8 mouse cellular contexts compared by ENCODE assay signal in the genomic region with DNA sequence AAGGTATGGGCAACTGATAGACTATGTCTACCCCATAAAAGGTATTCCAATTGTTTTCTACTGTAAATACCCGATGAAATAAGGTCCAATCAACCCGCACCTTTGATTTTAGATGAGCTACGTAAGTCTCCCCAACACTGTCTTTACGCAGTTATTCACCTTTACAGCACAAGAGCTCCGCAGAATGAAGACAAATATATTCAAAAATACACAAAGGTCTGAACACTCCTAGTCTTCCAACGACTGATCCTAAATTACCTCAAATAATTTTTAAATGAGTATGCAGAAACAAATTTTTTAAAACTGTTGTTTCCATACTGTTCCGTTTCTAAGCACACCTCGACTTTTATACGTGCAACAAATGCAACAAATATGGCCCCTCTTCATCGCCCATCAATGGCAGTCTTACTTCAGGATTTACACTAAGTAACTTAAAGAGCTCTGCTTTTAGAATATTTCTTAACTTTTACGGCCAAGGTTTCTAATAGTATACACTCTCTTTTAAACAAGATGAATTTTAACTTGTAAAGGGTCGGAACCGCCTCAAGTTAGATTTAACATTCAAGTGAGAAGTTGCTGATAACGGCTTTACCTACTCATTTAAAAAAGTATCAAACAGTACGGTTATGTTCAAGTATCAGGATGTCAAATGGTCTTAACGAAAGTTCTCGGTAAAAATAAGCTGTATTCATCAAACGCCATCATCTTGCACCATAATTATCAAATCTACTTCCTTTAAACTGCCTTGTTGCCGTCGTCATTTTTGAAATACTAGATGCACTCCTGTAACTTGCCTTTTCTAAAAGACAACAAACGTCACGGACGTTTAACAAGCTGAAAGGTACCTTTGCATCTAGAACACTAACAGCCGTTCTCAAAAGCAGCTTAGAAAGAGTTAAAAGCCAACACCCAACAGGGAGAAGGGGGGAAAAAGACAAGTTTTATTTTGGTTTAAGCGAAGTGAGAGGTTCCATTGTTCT. TPM values are rescaled to one million over a fixed set of nuclear protein-coding genes. Genes with fewer than 3 reads are reported as not detected.
A peak's percentile ranks its signal among the peaks of the same experiment; 100 is the strongest.
DNase-seq lines count a peak whose midpoint lies in the region; ATAC-seq and TF ChIP-seq lines count a peak whose summit lies in the region.

No protein-coding gene starts in this region.

- no peaks in the 10 kb centered on the region for H3K9me3 ChIP-seq in kidney, embryonic 16.5 days (ENCODE audit: low read length)
- H3K9me3 ChIP-seq in MEL (replicated peaks; ENCODE audit: insufficient read depth, low read length): no peaks in the 10 kb centered on the region
- no peaks in the 10 kb centered on the region for H3K9me3 ChIP-seq in forebrain, embryonic 12.5 days
- no peaks in the 10 kb centered on the region for H3K9me3 ChIP-seq in liver, embryonic 13.5 days (replicated peaks)

- TF ChIP-seq POLR2A in MEL (IDR thresholded peaks at IDR 0.05; ENCODE audit: control insufficient read depth in 1 of 2, insufficient read depth in 1 of 2, low read depth in 1 of 2, low read length in 2 of 2, poor library complexity in 1 of 2): no peak; a peak in 1 of 4 replicates

- WGBS in kidney, embryonic 16.5 days: under 1% methylated on average over 25 of the region's 25 CpGs
- WGBS in forebrain, embryonic 12.5 days: under 1% methylated on average over 25 of the region's 25 CpGs
- WGBS in liver, embryonic 13.5 days (ENCODE audit: insufficient replicate concordance): under 1% methylated on average over 25 of the region's 25 CpGs

- H3K4me2 ChIP-seq in kidney, embryonic 16.5 days (replicated peaks; ENCODE audit: low read depth, low read length): peak overlapping the region; percentile 42
- peak overlapping the region; percentile 56 for H3K4me2 ChIP-seq in forebrain, embryonic 12.5 days
- peak overlapping the region; percentile 53 for H3K4me2 ChIP-seq in liver, embryonic 13.5 days

- H3K36me3 ChIP-seq in kidney, embryonic 16.5 days (ENCODE audit: insufficient read depth, low read length): 0 out of 2 replicates have a peak, but pooled peaks cover 6% of the 10 kb centered on the region
- H3K36me3 ChIP-seq in MEL (ENCODE audit: control insufficient read depth in 1 of 2, insufficient read depth in 2 of 2, low read length in 2 of 2): peaks cover 38 to 39% of the 10 kb centered on the region in 2 experiments
- 0 out of 2 replicates have a peak, but pooled peaks cover 5% of the 10 kb centered on the region for H3K36me3 ChIP-seq in forebrain, embryonic 12.5 days (replicated peaks)
- peaks cover 8% of the 10 kb centered on the region; the same call in 1 of the 2 replicates for H3K36me3 ChIP-seq in liver, embryonic 13.5 days

- no peak for DNase-seq in kidney, postnatal 14 days
- peak; percentile 84 for DNase-seq in MEL (ENCODE audit: low read depth, low spot score)
- peak; percentile 26 for DNase-seq in liver, embryonic 13.5 days
- no peak for DNase-seq in ovary, postnatal 36 days (ENCODE audit: low spot score)
- DNase-seq in cerebellum, adult 11 months: no peak
- DNase-seq in frontal cortex, postnatal 36 days (ENCODE audit: low spot score in 2 of 2): no peak

- peak overlapping the region; percentile 100 for H3K9ac ChIP-seq in kidney, embryonic 16.5 days (replicated peaks; ENCODE audit: low read length)
- H3K9ac ChIP-seq in MEL (ENCODE audit: control insufficient read depth, low read depth, low read length, poor library complexity, severe bottlenecking): peak overlapping the region; percentile 99
- H3K9ac ChIP-seq in forebrain, embryonic 12.5 days: peak overlapping the region; percentile 100
- H3K9ac ChIP-seq in liver, embryonic 13.5 days: peak overlapping the region; percentile 100

- peak overlapping the region; percentile 100 for H3K4me3 ChIP-seq in kidney, embryonic 16.5 days (ENCODE audit: low read length)
- peak overlapping the region; percentile 92 to 100 for H3K4me3 ChIP-seq in MEL (ENCODE audit: control insufficient read depth in 1 of 2, insufficient read depth in 1 of 2, low read depth in 2 of 2, low read length in 2 of 2)
- H3K4me3 ChIP-seq in forebrain, embryonic 12.5 days (replicated peaks): peak overlapping the region; percentile 95
- peak overlapping the region; percentile 100 for H3K4me3 ChIP-seq in liver, embryonic 13.5 days (replicated peaks)

- TF ChIP-seq RAD21 in MEL (IDR thresholded peaks at IDR 0.05; ENCODE audit: low read depth, low read length): no peak

- peaks cover 34% of the 10 kb centered on the region for H3K79me2 ChIP-seq in MEL (ENCODE audit: control insufficient read depth, insufficient read depth, low read length, poor library complexity)

- H3K4me1 ChIP-seq in kidney, embryonic 16.5 days (ENCODE audit: insufficient read depth, low read length): peaks cover 20% of the 10 kb centered on the region
- H3K4me1 ChIP-seq in MEL (ENCODE audit: control insufficient read depth in 1 of 2, insufficient read depth in 2 of 2, low read length in 2 of 2): peaks cover 22 to 31% of the 10 kb centered on the region in 2 experiments
- peaks cover 24% of the 10 kb centered on the region for H3K4me1 ChIP-seq in forebrain, embryonic 12.5 days
- peaks cover 36% of the 10 kb centered on the region for H3K4me1 ChIP-seq in liver, embryonic 13.5 days (replicated peaks)

- peak in 1 of 2 experiments; percentile 22; a peak in 3 of 4 replicates for TF ChIP-seq EP300 in MEL (IDR thresholded peaks at IDR 0.05; ENCODE audit: low read depth in 1 of 2, low read length in 2 of 2)

- H3K27me3 ChIP-seq in kidney, embryonic 16.5 days (ENCODE audit: insufficient read depth, low read length): no peaks in the 10 kb centered on the region
- no peaks in the 10 kb centered on the region for H3K27me3 ChIP-seq in MEL (ENCODE audit: control insufficient read depth in 1 of 2, insufficient read depth in 2 of 2, low read length in 2 of 2)
- no peaks in the 10 kb centered on the region for H3K27me3 ChIP-seq in forebrain, embryonic 12.5 days
- no peaks in the 10 kb centered on the region for H3K27me3 ChIP-seq in liver, embryonic 13.5 days

- ATAC-seq in kidney, embryonic 16.5 days (ENCODE audit: low FRiP score, low TSS enrichment): no peak
- ATAC-seq in forebrain, embryonic 12.5 days (ENCODE audit: low FRiP score): no peak
- no peak for ATAC-seq in liver, embryonic 13.5 days (ENCODE audit: low read depth)

- H3K27ac ChIP-seq in kidney, embryonic 16.5 days (ENCODE audit: low read length): peak overlapping the region; percentile 100
- H3K27ac ChIP-seq in MEL (ENCODE audit: control insufficient read depth, low read depth, low read length): peak overlapping the region; percentile 89
- H3K27ac ChIP-seq in forebrain, embryonic 12.5 days: peak overlapping the region; percentile 100
- H3K27ac ChIP-seq in liver, embryonic 13.5 days: peak overlapping the region; percentile 99

- no peak for TF ChIP-seq CTCF in MEL (IDR thresholded peaks at IDR 0.05 in 2 of 3, conservative IDR thresholded peaks at IDR 0.05 in 1 of 3; ENCODE audit: control insufficient read depth in 1 of 3, insufficient read depth in 1 of 3, low read depth in 2 of 3, low read length in 3 of 3, poor library complexity in 1 of 3, severe bottlenecking in 1 of 3)

TF ChIP-seq in MEL, 35 proteins besides CTCF, POLR2A, EP300 and RAD21 (continues in another document):
- peak; percentile 54 for TF ChIP-seq ETS1 (IDR thresholded peaks at IDR 0.05; ENCODE audit: low read depth, low read length)
- peak; percentile 95 for TF ChIP-seq CHD1 (IDR thresholded peaks at IDR 0.05; ENCODE audit: low read depth, low read length)
- no peak for TF ChIP-seq USF1 (IDR thresholded peaks at IDR 0.05; ENCODE audit: low read depth, low read length)
- no peak for TF ChIP-seq ZC3H11A (IDR thresholded peaks at IDR 0.05; ENCODE audit: low read depth, low read length)
- no peak for TF ChIP-seq ZNF384 (IDR thresholded peaks at IDR 0.05; ENCODE audit: low read depth, low read length)
- TF ChIP-seq BHLHE40 (IDR thresholded peaks at IDR 0.05; ENCODE audit: borderline replicate concordance, low read depth, low read length): 0 out of 2 replicates have a peak, but pooled peaks have one; percentile 9
- no peak for TF ChIP-seq CHD2 (IDR thresholded peaks at IDR 0.05; ENCODE audit: low read length)
- TF ChIP-seq MAFK (IDR thresholded peaks at IDR 0.05; ENCODE audit: borderline replicate concordance, low read depth, low read length): no peak
- TF ChIP-seq ZMIZ1 (IDR thresholded peaks at IDR 0.05; ENCODE audit: low read depth, low read length): no peak
- TF ChIP-seq SIN3A (IDR thresholded peaks at IDR 0.05; ENCODE audit: low read length): peak; percentile 48; the same call in 1 of the 2 replicates
- TF ChIP-seq MEF2A (IDR thresholded peaks at IDR 0.05; ENCODE audit: extremely low read depth, insufficient replicate concordance, low read depth, low read length, poor library complexity, severe bottlenecking): no peak
- no peak for TF ChIP-seq USF2 (IDR thresholded peaks at IDR 0.05; ENCODE audit: borderline replicate concordance in 1 of 2, insufficient read depth in 1 of 2, low read depth in 1 of 2, low read length in 2 of 2)
- no peak for TF ChIP-seq E2F4 (IDR thresholded peaks at IDR 0.05; ENCODE audit: borderline replicate concordance, low read depth, low read length)
- 0 out of 2 replicates have a peak, but pooled peaks have one; percentile 32 for TF ChIP-seq KAT2A (conservative IDR thresholded peaks at IDR 0.05; ENCODE audit: low read depth, low read length)
- no peak for TF ChIP-seq SMC3 (IDR thresholded peaks at IDR 0.05; ENCODE audit: low read depth, low read length)
- TF ChIP-seq TBP (IDR thresholded peaks at IDR 0.05; ENCODE audit: low read depth, low read length): peak; percentile 59; the same call in 1 of the 2 replicates
- TF ChIP-seq MAZ (IDR thresholded peaks at IDR 0.05; ENCODE audit: low read depth, low read length): 0 out of 2 replicates have a peak, but pooled peaks have one; percentile 17
- TF ChIP-seq MYC (IDR thresholded peaks at IDR 0.05; ENCODE audit: low read depth, low read length): 0 out of 2 replicates have a peak, but pooled peaks have one; percentile 14
- TF ChIP-seq HCFC1 (IDR thresholded peaks at IDR 0.05; ENCODE audit: low read depth, low read length): peak; percentile 30; the same call in 1 of the 2 replicates
- no peak for TF ChIP-seq GABPA (IDR thresholded peaks at IDR 0.05; ENCODE audit: low read depth, low read length)
- TF ChIP-seq ZKSCAN1 (IDR thresholded peaks at IDR 0.05; ENCODE audit: low read depth, low read length): no peak
- no peak for TF ChIP-seq JUND (IDR thresholded peaks at IDR 0.05; ENCODE audit: low read depth, low read length)
- TF ChIP-seq TCF12 (IDR thresholded peaks at IDR 0.05; ENCODE audit: low read depth, low read length): no peak

RNA-seq across cellular contexts. Expression of a gene that starts 15.3 kb away (rescaled TPM):
- 45.3 and 59.0 TPM in 2 replicates for polyA plus RNA-seq in kidney, embryonic 16.5 days (2015; fragmentation: Nextera tagmentation; extraction: Ambion mirVana)
- total RNA-seq in MEL (2012; rRNA removed): 9.9 and 16.9 TPM in 2 replicates
- polyA plus RNA-seq in MEL (2012; ENCODE audit: insufficient read depth in 1 of 2, insufficient read length in 2 of 2, low read depth in 1 of 2, low replicate concordance in 2 of 2, missing spikeins in 1 of 2): 100 to 1,000 TPM in 1 of 2 experiments, 10 to 100 TPM in 1; 21.4 to 275 TPM
- polyA plus RNA-seq in forebrain, embryonic 12.5 days (2016; fragmentation: Nextera tagmentation; extraction: Ambion mirVana): 69.4 and 78.8 TPM in 2 replicates
- 18.8 and 25.6 TPM in 2 replicates for polyA plus RNA-seq in liver, embryonic 13.5 days (2015; fragmentation: Nextera tagmentation; extraction: Ambion mirVana)

Comparison
In these comparisons a context has a peak if more than half of its experiments do, and no peak if none do; other contexts are left out.
1. DNase-seq: peak in MEL (single experiment) and liver, embryonic 13.5 days (single experiment); none in kidney, postnatal 14 days (single experiment), ovary, postnatal 36 days (single experiment), cerebellum, adult 11 months (single experiment) and frontal cortex, postnatal 36 days (0 of 2).
2. Peak in every context shown above with its lines, with median percentiles within 50 percentile points of each other: H3K27ac ChIP-seq, H3K4me2 ChIP-seq, H3K4me3 ChIP-seq and H3K9ac ChIP-seq.